Mouse (Mus musculus): Measurements from ENCODE around the gene Wasf1. TPM values are rescaled to one million over a fixed set of nuclear protein-coding genes. Genes with fewer than 3 reads are reported as not detected.

Gene Wasf1
- 100 to 1,000 TPM; 412 to 418 TPM for total RNA-seq (2021)
- long read RNA-seq, experiment 1, transcript Wasf1-202 (9 exons, 2,719 nt) = major isoform, 203 of 307 reads
- long read RNA-seq, experiment 1, transcript Wasf1-201 (9 exons, 2,609 nt) = minor isoform, 43 of 307 reads
- long read RNA-seq, experiment 1, partial matches to known transcripts = 16 of 307 reads
- long read RNA-seq, experiment 1, other reads (novel, unspliced or antisense) = 45 of 307 reads
- long read RNA-seq, experiment 2, transcript Wasf1-201 (9 exons, 2,609 nt) = minor isoform, 53 of 392 reads
- long read RNA-seq, experiment 2, transcript Wasf1-202 (9 exons, 2,719 nt) = major isoform, 242 of 392 reads
- long read RNA-seq, experiment 2, partial matches to known transcripts = 39 of 392 reads
- long read RNA-seq, experiment 2, other reads (novel, unspliced or antisense) = 58 of 392 reads

DNA sequence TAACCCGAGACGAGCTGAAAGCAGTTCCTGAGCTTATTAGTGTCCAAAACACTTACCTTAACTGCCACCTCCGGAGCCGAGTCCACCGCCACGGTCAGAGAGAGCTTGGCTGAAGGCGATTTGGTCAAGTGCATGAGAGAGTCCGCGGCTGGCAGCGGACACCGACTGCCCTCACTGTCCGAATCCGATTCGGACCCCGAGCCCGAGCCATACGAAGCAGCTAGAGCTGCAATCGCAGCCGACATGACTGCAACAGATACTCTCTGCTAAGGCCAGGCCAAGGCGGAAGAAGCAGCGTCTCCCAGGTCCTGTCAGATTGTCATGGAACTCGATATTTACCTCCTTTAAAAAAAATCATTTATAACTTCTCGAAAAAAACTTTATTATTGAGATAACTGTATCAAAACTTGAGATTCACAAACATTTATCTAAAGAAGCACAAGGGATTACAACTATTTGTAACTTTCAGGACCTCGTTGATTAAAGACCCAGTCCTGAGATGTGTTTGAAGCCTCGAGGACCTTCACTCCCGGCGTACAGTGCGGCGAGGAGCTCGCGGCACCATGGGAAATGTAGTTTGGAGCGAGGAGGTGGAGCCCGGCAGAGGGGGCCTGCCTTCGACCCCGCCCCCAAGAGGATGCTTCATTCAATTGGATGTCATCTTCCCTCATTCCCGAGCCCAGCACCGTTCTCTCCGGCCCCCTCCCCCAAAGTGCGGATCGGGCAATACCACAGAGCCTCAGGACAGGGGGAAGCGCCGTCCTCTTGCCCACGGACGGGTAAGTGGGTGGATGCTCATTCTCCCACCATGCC is at the start of gene Wasf1, which contains the start of gene Cdc40:
Gene Wasf1, plus strand, starts transcription at position 645 of the 813 bp plus-strand sequence.
Gene Cdc40, minus strand, starts transcription at position 481 of the 813 bp plus-strand sequence.
- DNase-seq (ENCODE audit: low spot score in 2 of 2) = peak; percentile 99
- TF ChIP-seq CTCF (conservative IDR thresholded peaks at IDR 0.05) = no peak
- Histone ChIP-seq H3K4me3 (peak within 1 kb of the TSS; percentile 81), H3K27ac (peak within 1 kb of the TSS; percentile 100)

DNA sequence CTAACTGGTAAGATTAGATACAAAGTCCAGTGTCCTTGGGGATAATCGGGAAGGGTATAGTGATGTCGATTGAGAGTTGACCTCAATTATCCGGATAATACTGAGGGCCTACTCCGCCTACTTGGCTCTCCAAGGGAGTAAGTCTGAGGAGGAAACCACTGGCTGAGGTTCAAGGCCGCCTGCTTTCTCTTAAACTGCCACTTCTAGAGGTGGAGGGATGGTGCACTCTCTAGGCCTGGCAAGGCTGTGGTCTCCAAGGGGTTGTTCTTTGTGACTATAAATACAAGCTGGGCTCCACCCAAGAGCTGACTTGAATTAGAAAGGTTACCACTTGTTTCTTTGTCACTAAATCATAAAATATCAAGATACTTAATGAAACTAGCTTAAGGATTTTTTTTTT is 43.2 kb upstream of the Wasf1 start:
- Histone ChIP-seq H3K27ac (peak overlapping the region; percentile 93), H3K4me3 (no peak overlapping the region)
- no peak for TF ChIP-seq CTCF (conservative IDR thresholded peaks at IDR 0.05)
- DNase-seq (ENCODE audit: low spot score in 2 of 2) = no peak

DNA sequence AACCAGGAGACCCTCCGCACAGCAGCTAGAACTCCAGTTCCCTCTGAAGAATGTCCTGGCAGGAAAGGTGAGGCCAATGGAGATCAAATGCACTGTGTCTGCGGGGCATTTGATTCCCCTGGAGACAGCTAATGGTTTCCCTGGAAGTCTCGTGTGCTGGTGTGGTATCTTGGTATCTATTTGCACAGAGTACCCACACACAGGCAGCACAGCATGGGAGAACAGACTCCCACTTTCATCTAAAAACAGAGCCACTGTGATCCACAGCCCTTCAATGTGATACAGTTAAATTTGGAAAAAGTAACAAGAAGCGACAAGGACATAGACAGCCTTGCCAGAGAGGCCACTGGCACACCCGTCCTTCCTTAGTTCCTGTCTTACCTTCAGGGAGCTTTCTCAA is 39.4 kb upstream of the Wasf1 start:
- peak overlapping the region; percentile 93 for H3K27ac ChIP-seq
- no peak for TF ChIP-seq CTCF (conservative IDR thresholded peaks at IDR 0.05)
- DNase-seq (ENCODE audit: low spot score in 2 of 2) = no peak
- H3K4me3 ChIP-seq = no peak overlapping the region

DNA sequence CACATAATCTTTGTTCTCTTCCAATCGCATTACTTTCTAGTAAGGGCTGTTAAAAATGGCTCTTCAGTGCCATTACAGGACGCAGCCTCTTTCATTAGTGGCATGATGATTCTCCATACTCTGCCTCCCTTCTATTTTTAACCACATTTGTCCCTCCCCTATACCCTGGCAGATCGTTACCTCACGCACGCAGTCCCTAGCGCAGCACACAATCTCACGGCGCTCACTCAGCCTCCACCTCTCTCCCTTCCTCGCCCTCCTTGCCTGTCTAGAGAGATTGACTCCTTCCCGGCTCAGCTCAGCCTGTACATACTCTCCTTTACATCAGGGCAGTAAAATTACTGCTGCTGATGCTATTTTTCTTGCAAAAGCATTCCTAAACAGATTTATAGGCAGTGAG is 38.7 kb upstream of the Wasf1 start:
- Histone ChIP-seq H3K27ac (peak overlapping the region; percentile 93), H3K4me3 (no peak overlapping the region)
- no peak for DNase-seq (ENCODE audit: low spot score in 2 of 2)
- TF ChIP-seq CTCF (conservative IDR thresholded peaks at IDR 0.05) = no peak

- TF ChIP-seq CTCF (conservative IDR thresholded peaks at IDR 0.05) = no peak
- DNase-seq (ENCODE audit: low spot score in 2 of 2) = no peak
- Histone ChIP-seq H3K27ac (peak overlapping the region; percentile 93), H3K4me3 (no peak overlapping the region)
Measured at GRCm38 (mm10) chr10:40845626-40846025, 37.6 kb upstream of the Wasf1 start.

GRCm38 (mm10) chr10:40847176-40847874 is 36.0 kb upstream of the Wasf1 start:
- TF ChIP-seq CTCF (conservative IDR thresholded peaks at IDR 0.05) = no peak
- DNase-seq (ENCODE audit: low spot score in 2 of 2) = no peak
- Histone ChIP-seq H3K4me3 (no peak overlapping the region), H3K27ac (peak overlapping the region; percentile 74)

DNA sequence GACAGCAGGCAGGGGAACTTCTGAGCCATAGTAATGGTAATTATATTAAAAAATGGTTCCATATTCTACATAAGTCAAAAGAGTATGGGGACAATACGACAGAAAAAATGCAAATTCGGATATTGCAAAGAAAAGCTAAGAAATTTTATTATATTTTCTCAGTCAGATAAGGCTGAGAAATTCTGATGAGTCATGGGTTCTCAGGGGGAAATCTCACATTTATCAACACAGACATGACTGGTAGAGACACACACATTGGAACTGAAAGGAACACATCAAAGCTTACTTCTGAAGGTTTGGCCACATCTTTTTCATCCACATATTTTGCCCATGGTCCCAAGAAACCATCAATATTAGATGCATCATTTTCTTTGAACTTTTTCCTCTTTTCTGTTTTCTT is 32.6 kb upstream of the Wasf1 start:
- Histone ChIP-seq H3K4me3 (no peak overlapping the region), H3K27ac (peak overlapping the region; percentile 74)
- DNase-seq (ENCODE audit: low spot score in 2 of 2) = no peak
- no peak for TF ChIP-seq CTCF (conservative IDR thresholded peaks at IDR 0.05)

- no peak for DNase-seq (ENCODE audit: low spot score in 2 of 2)
Measured at GRCm38 (mm10) chr10:40851138-40851537, 32.1 kb upstream of the Wasf1 start.

DNA sequence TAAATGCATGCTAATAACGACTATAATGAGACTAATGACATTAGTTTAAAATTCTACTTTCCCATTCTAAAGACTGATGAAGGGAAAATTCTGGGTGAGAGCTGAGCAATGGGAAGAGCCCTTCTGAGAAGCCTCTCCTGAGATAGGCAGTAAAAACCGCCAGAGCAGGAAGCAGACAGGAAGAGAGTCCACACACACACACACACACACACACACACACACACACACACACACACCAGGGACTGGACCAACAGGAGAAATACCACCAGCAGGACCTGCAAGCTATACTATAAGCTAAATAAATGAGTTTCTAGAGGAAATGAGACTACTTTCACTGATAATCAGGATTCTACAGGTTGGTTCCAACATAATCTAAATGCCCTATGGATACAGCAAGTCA is 27.7 kb upstream of the Wasf1 start:
- Histone ChIP-seq H3K4me3 (no peak overlapping the region), H3K27ac (no peak overlapping the region)
- no peak for TF ChIP-seq CTCF (conservative IDR thresholded peaks at IDR 0.05)
- no peak for DNase-seq (ENCODE audit: low spot score in 2 of 2)

More at GRCm38 (mm10) chr10:40851138-40851537, 32.1 kb upstream of the Wasf1 start:
- peak overlapping the region; percentile 74 for H3K27ac ChIP-seq
- no peak overlapping the region for H3K4me3 ChIP-seq
- TF ChIP-seq CTCF (conservative IDR thresholded peaks at IDR 0.05) = no peak

DNA sequence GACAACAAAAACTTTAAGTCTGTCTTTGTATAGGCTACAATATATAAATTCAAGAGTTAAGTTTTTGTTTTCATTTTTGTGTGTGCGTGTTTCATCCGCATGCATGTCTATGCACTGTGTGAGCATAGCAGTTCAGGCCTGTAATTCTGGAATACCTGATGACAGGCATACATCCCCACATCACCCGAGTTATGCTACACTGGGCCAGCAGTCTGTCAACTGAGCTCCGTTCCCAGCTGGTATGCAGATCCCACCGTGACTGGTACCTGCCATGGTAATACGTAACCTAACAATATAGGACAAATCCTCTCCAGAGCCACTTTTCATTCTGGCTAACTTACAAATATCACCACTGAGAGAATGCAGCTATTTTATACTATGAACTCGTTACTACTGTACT is 26.6 kb upstream of the Wasf1 start:
- Histone ChIP-seq H3K27ac (peak overlapping the region; percentile 24; the same call in 1 of the 2 replicates), H3K4me3 (no peak overlapping the region)
- TF ChIP-seq CTCF (conservative IDR thresholded peaks at IDR 0.05) = no peak
- DNase-seq (ENCODE audit: low spot score in 2 of 2) = no peak

DNA sequence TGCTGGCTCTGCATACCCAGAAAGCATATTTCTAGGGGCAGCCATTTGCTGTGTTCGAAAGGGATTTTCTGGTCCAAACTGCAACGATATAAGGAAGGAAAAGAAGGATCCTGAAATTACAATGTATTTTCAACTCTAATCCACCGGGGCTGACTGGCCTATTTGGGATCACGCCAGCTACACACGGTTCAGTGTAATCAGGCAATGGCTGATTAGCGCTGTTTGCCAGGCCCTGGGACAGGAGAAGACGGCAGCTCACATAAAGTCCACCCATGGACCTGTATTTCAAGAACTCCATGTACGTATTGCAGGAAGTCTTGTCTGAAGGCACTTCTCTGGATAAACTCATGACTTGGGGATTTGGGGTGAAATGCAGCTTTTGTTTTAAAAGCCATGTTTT is 25.7 kb upstream of the Wasf1 start:
- DNase-seq (ENCODE audit: low spot score in 2 of 2) = no peak
- Histone ChIP-seq H3K4me3 (no peak overlapping the region), H3K27ac (peak overlapping the region; percentile 46)
- no peak for TF ChIP-seq CTCF (conservative IDR thresholded peaks at IDR 0.05)

- no peak for DNase-seq (ENCODE audit: low spot score in 2 of 2)
- no peak overlapping the region for H3K4me3 ChIP-seq
- H3K27ac ChIP-seq = no peak overlapping the region
- no peak for TF ChIP-seq CTCF (conservative IDR thresholded peaks at IDR 0.05)
Measured at GRCm38 (mm10) chr10:40868081-40868480, 15.2 kb upstream of the Wasf1 start.

DNA sequence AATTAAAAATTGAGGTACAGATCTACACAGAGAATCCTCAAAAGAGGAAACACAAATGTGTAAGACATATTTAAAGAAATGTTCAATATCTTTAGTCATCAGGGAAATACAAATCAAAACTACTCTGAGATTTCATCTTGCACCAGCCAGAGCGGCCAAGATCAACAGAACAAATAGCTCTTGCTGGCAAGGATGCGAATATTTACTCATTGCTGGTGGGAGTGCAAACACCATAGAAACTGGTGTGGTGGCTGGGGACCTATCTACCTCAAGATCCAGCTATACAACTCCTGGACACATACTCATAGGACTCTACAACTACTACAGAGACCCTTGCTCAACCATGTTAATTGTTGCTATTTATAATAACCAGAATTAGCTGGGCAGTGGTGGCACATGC is 12.0 kb upstream of the Wasf1 start:
- peak overlapping the region; percentile 32; the same call in 1 of the 2 replicates for H3K27ac ChIP-seq
- no peak for TF ChIP-seq CTCF (conservative IDR thresholded peaks at IDR 0.05)
- DNase-seq (ENCODE audit: low spot score in 2 of 2) = no peak
- H3K4me3 ChIP-seq = no peak overlapping the region
